Mouse (Mus musculus): Measurements from ENCODE around the gene Cacnb4. TPM values are rescaled to one million over a fixed set of nuclear protein-coding genes. Genes with fewer than 3 reads are reported as not detected.
A peak's percentile ranks its signal among the peaks of the same experiment; 100 is the strongest.

Cacnb4 gene
- total RNA-seq, 1 experiment from 2014 or later = 0.27 TPM

DNA sequence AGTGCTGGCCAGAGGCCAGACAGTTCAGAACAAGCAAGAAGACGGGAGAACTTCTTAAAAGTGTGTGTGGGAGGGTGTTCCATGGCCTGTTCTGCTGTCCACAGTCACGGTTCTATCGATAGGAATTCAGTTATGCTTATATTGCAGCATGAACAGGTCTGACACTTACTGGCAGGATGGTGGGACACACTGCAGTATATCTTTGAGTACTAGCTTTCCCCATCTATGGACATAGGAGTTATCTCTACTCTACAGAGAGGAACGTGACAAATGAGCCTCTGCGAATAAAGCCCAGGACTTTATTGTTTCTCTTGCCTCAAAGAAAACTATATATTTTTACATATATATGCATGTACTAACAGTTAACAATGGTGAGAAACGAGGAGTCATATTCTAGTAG, 209.0 kb downstream of the Cacnb4 start:
- no peak for DNase-seq

- DNase-seq = no peak
These were observed 215.2 kb downstream of the Cacnb4 start for GRCm38 (mm10) chr2:52461206-52461967.

DNA sequence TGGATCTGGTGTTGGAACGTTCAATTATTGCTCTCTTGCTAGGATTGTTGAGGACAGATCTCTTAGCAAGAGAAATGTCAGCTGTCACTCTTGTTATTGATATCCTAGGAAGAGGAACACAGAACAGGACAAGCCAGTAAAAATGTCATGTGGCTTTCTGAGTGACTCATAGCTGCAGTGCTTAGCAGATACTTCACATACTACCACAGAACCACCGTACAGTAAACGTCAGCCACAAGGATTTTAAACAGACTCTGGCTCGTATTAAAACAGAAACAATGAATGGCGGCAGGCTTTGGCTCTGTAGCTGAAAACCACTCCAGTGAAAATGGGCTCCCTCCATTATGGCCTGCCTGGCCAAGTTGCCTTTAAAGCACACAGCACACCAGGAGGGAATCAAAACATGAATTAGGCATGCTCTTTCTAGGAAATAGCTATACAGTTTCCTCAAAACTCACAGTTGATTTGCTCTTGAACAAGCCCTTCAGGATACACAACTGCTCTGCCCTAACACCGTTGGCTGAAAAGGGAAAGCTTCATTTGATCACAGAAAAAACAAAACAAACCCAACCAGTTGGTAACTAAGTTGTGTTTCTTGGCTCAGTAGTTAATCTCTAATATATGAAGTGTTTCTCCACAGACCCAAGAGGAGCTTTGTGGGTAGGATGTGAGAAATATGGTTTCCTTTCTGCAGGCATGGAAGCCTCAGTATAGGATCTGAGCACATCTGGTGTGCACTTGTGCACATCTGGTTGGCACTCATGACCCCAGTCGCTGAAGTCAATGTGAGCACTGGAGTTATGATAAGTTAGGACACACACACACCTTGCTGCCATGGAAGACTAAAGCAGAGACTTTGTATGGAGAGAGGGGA, 220.8 kb downstream of the Cacnb4 start:
- DNase-seq = no peak

- DNase-seq = no peak
These were observed 226.8 kb downstream of the Cacnb4 start for GRCm38 (mm10) chr2:52449818-52450217.

DNA sequence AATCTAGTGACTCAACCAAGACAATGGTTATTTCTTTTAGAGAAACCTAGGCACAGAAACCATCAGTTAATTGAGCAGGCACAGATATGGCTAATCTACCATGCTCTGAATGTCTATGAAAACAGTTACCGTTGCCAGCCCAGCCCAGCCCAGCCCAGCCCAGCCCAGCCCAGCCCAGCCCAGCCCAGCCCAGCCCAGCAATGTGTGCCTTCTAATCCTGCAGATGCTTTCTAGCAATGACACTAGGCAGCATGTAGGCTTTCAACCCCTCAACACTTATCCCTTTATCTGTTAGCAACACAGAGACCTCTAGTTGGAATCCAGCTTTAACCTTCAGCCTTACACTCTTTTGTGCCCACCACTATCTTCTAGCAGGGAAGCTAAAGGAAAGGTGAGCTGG, 227.7 kb downstream of the Cacnb4 start:
- DNase-seq = no peak

DNA sequence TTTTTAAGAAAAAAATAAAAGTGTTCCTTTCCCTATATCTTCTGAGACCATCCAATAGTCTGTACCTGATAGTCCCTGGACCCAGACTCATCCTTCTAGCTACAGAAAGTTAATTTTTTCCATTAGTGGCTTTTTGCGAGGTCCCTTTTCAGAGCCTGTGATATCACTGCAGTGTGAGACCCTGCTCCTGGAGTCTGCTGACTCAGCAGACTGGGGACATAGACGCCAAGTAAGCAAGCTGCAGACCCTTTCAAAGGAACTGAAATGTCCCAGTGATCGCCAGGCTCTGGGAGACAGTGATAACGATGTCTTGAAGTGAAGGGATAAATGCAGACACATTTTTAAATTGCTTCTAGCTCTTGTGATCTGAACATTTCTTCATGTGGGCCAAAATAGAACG, 230.0 kb downstream of the Cacnb4 start:
- no peak for DNase-seq

GRCm38 (mm10) chr2:52442125-52442524, 234.5 kb downstream of the Cacnb4 start:
- DNase-seq = no peak

DNA sequence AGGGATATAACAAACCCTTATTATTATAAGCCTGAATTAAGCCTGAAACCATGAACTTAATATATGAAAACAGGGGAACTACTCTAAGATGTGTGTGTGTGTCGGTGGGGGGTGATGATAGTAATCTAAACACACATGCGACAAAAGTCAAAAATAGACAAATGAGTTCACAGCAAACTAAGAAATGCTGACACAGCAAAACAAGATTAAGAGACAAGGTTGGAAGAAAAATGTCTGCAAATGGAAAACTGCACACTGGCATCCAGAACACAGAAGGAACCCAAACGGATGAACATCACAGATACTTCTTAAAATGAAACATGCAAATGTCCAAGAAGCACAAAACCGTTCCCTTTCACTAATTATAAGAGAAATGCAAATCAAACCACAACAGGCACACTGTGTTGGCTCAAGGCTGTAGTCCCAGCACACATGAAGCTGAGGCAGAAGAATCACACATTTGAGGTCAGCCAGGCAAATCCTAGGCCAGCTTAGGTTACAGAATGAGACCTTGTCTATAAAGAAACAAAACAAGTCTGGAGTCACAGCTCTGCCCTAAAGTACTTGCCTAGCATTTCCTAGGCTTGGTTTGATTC, 236.1 kb downstream of the Cacnb4 start:
- DNase-seq = no peak

DNA sequence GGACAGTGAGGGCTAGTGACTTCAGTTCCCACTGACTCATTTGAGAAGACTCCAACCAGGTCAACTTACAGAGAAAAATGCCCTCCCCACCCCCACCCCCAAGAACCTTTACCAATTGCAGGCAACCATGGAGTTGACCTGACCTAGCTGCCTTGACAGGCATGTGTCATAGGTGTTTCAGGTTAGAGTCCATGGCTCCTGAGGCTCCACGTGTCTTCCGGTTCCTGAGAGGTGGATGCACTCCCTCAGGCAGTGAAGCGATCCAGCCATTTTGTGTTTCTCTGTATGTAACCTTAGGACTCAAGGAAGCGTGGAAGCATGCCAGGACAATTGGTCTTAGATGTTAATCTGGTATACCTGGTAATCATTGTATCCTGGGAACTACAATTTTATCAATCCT, 238.2 kb downstream of the Cacnb4 start:
- DNase-seq = no peak

DNA sequence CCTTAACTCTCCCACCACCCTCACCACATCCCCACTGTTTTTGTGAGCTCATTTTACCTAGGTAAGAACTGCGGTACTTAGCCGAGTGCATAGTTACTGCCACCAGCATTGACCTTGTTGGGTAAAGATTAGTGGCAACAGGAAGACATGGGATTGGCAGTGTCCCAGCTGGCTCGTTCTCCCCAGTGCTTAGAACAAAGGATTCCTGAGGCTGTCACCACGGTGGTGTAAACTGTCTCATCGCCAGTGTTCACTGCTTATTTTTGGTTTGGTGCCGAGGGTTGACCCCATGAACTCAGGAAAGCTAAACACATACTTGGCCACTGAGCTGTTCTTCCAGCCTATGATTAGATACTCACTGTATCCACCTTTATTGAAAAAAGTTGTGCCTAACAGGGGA, 238.6 kb downstream of the Cacnb4 start:
- peak; percentile 85 for DNase-seq

- no peak for DNase-seq
These were observed 240.6 kb downstream of the Cacnb4 start for GRCm38 (mm10) chr2:52435919-52436632.

DNA sequence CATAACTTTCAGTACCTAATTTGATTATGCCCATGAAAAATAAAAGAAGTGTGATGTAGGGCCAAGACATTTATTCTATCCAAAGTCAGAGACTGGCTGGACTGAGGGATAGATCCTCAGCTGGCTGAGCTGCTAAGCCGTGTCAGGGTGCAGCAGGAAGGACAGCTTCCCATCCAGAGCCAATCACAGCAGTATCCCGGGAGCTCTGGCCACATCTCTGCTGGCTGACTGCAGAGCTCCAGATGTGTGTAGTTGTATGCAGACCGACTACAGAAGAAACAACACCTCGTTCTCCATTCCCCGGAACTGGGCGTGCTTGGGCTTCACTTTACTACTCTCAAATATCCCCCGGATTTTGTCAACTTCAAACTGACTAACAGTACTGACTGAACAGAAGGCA, 243.3 kb downstream of the Cacnb4 start:
- DNase-seq = no peak

- no peak for DNase-seq
These were observed 249.2 kb downstream of the Cacnb4 start for GRCm38 (mm10) chr2:52427383-52427782.

DNA sequence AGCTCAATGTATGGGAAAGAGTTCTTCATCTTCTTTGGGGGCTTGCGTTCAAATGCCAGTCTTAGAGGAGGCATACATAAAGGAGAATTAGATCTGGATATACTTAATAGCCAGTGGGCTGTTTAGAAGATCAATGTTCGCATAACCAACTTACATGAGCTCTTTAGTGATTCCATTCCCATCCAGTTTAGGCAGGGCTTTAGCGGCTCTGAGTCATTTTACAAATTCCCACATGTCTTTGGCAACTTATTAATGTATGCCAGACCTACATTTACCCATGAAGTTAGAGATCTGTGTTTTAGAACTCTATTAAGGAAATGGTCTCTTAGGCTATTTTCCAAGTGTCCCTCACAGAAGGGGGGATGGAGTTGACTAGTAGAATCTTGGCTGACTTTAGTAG, 250.6 kb downstream of the Cacnb4 start:
- DNase-seq = no peak

- no peak for DNase-seq
These were observed 251.2 kb downstream of the Cacnb4 start for GRCm38 (mm10) chr2:52425523-52425795.

GRCm38 (mm10) chr2:52424747-52425522, 251.7 kb downstream of the Cacnb4 start, which contains the start of gene Arl5a:
Gene Arl5a, minus strand, starts transcription at chr2:52424901.
- peak; percentile 99 for DNase-seq

DNA sequence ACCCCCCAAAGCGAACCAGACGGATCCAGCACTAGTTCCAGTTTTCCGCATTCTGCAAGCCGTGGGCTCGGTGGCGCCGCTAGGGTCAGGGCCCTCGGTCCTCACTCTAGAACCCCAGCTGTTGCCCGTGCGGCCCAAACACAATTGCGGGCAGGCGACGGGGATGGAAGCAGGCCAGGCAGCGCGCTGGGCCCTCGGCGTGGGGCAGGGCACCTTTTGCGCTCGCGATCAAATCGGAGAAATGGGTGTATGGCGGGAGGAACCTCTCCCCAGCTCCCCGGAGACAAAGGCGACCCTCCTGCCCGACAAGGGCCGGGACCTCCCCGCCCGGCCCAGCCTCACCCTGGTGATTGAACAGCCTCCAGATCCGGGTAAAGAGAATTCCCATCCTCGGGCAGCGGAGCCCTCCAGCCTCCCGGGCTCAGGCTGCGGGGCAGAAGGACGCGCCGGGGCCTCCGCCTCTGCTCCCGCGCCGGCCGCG, 252.3 kb downstream of the Cacnb4 start:
- peak; percentile 49 for DNase-seq

DNA sequence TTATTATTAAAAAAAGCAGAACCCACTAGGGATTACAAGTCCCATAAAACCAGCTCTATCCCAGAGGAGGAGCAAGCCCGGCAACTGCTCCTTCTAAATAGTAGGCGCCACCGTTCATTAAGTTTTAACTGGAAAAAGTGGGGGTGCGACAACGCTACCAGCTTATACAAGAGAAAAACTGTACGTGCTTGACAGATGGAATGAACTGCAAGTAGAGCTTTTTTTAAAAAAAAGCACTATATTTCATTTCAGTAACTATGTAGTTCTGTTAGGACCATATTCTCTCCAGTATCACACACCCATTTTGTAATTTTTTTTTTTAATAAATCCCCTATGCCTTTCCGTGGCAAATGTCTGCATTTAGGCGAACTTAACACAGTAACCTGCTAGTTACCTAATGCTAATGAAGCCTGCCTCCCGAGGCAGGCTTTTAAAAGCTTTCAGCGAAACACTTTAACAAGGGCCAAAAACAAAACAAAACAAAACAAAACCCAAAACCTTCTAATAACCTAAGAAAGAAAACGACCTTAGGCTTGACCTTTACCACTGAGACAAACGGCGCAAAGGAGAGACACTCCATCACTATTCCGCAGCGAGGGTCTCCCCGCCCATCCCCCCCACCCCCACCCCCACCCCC, 252.9 kb downstream of the Cacnb4 start:
- no peak for DNase-seq

DNA sequence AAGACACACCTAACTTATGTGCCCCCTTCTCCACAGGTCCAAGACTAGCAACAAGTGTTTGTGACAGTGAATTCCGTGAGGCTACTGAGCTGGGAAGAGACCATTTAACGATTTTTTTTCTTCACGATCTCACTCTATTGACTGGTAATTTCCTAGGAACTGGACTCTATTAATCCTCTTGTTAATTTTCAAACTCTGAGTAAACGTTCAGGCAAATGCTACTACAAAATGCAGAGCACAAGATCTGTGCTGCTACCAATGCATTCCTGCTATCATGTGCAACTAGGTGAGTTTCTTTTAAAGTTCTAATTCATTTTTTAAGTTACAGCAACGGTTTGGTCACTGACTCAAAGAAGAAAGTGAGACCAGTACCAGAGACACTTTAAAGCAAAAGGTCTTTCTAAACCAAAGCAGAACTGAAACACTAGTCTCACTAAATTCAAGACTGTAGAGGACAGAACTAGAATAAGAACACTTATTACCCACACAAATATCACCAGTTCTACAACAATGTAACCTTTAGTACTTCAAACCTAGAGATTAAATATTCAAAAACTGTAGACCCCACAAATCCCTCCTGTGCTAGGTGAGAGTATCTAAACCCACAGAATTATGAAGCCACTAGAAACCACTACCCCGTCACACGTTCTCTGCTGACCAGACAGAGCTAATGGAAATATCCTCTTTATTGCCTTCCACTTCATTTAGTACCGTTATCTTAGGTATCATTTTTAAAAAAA, 253.6 kb downstream of the Cacnb4 start:
- DNase-seq = no peak

DNA sequence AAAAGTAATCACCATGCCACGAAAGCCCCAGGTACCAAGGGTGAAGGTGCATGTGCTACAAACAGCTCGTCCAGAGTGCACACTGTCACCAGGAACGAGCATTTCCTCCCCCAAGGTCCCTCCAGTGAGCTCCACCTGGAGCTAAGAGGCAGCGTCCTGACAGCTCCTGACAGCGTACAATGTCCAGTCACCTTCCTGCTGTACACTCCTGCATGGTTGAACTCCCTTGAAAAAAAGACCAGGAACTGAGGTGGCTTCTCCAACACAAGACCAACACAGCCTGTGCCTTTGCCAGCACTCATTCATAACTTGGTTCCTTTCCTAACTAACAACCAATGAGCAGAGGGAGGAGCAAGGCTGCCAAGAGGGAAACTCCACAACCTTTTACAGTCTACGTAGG, 255.4 kb downstream of the Cacnb4 start:
- DNase-seq = no peak

All from adrenal gland, postnatal 25 days (tissue).